Mouse (Mus musculus) CH12.LX (cell line): ENCODE measurements around the gene Rabac1. TPM values are rescaled to one million over a fixed set of nuclear protein-coding genes. Genes with fewer than 3 reads are reported as not detected.

Experiments
- DNase-seq: peaks from one replicate; pipeline ENCODE4 v3.0.0-alpha.2; 2013; ENCODE audit errors: extremely low read depth
- H3K27ac ChIP-seq: 2 replicates; pipeline ENCODE4 v1.5.1; 2012; ENCODE audit warnings: low read depth, mild to moderate bottlenecking, control low read depth, moderate library complexity; ENCODE audit not compliant: insufficient read depth
- H3K27me3 ChIP-seq: replicated peaks from 2 replicates; pipeline ENCODE3; 2012; ENCODE audit warnings: inconsistent platforms
- H3K36me3 ChIP-seq, 2 experiments: replicated peaks in 1 of 2; 2 replicates each; pipeline versions ENCODE3 to v1.6.1; 2012; ENCODE audit warnings: inconsistent platforms in 1 of 2, low read length in 1 of 2, mild to moderate bottlenecking in 1 of 2, mixed read lengths in 1 of 2, moderate library complexity in 1 of 2; ENCODE audit not compliant: control insufficient read depth in 1 of 2, insufficient read depth in 1 of 2
- H3K4me1 ChIP-seq, 2 experiments: 2 replicates each; pipeline ENCODE4 v1.6.1; 2012; ENCODE audit warnings: inconsistent platforms in 1 of 2, moderate library complexity in 1 of 2; ENCODE audit not compliant: insufficient read depth in 2 of 2, control insufficient read depth in 1 of 2
- H3K4me2 ChIP-seq: 2 replicates; pipeline ENCODE4 v1.6.1; 2012; ENCODE audit warnings: low read depth, mild to moderate bottlenecking, control low read depth; ENCODE audit not compliant: poor library complexity, insufficient read depth, severe bottlenecking
- H3K4me3 ChIP-seq, 3 experiments: fragments of 150-350 bp in 1 of 3; sonication (generic) in 1 of 3; replicated peaks in 1 of 3; 2 replicates each; pipeline versions ENCODE3 to v1.5.1; 2011 to 2012; ENCODE audit warnings: low read depth in 2 of 3, low read length in 2 of 3, mild to moderate bottlenecking in 2 of 3, moderate library complexity in 2 of 3, control low read depth in 1 of 3, improper control_type of control experiment in 1 of 3, inconsistent platforms in 1 of 3, mixed read lengths in 1 of 3; ENCODE audit not compliant: poor library complexity in 1 of 3
- H3K79me2 ChIP-seq: replicated peaks from 2 replicates; pipeline ENCODE4 v1.6.1; 2012; ENCODE audit warnings: mild to moderate bottlenecking, moderate library complexity; ENCODE audit not compliant: control insufficient read depth, poor library complexity, insufficient read depth, severe bottlenecking; ENCODE audit errors: extremely low read depth
- H3K9ac ChIP-seq: 2 replicates; pipeline ENCODE4 v1.6.1; 2012; ENCODE audit warnings: low read depth, mild to moderate bottlenecking, control low read depth, moderate library complexity; ENCODE audit not compliant: insufficient read depth
- H3K9me3 ChIP-seq: replicated peaks from 2 replicates; pipeline ENCODE3; 2012; ENCODE audit warnings: low read length, inconsistent platforms, mixed read lengths
- BHLHE40 ChIP-seq: IDR thresholded peaks from 2 replicates; pipeline ENCODE4 v1.6.1; 2011; ENCODE audit warnings: mild to moderate bottlenecking, low read depth, low read length, improper control_type of control experiment
- CHD2 ChIP-seq: IDR thresholded peaks from 2 replicates; pipeline ENCODE4 v1.6.1; 2011; ENCODE audit warnings: low read length, improper control_type of control experiment
- E2F4 ChIP-seq: IDR thresholded peaks from 2 replicates; pipeline ENCODE4 v1.6.1; 2011; ENCODE audit warnings: low read depth, low read length, improper control_type of control experiment; ENCODE audit not compliant: insufficient replicate concordance
- GABPA ChIP-seq: IDR thresholded peaks from 2 replicates; pipeline ENCODE4 v1.6.1; 2012; ENCODE audit warnings: low read depth, low read length, improper control_type of control experiment, inconsistent platforms; ENCODE audit not compliant: insufficient replicate concordance
- IRF4 ChIP-seq: IDR thresholded peaks from 2 replicates; pipeline ENCODE4 v1.6.1; 2014; ENCODE audit warnings: low read depth, mild to moderate bottlenecking, inconsistent platforms, low read length, improper control_type of control experiment
- KAT2A ChIP-seq: IDR thresholded peaks from 2 replicates; pipeline ENCODE4 v1.6.1; 2012; ENCODE audit warnings: low read length, improper control_type of control experiment, inconsistent platforms; ENCODE audit not compliant: insufficient replicate concordance
- MAFK ChIP-seq: IDR thresholded peaks from 2 replicates; pipeline ENCODE4 v1.6.1; 2011; ENCODE audit warnings: low read length, improper control_type of control experiment; ENCODE audit not compliant: insufficient replicate concordance
- MAX ChIP-seq: IDR thresholded peaks from 2 replicates; pipeline ENCODE4 v1.6.1; 2011; ENCODE audit warnings: low read length, improper control_type of control experiment
- MEF2A ChIP-seq: IDR thresholded peaks from 2 replicates; pipeline ENCODE4 v1.6.1; 2014; ENCODE audit warnings: low read depth, mild to moderate bottlenecking, inconsistent platforms, low read length, improper control_type of control experiment, borderline replicate concordance
- MXI1 ChIP-seq: IDR thresholded peaks from 2 replicates; pipeline ENCODE4 v1.6.1; 2011; ENCODE audit warnings: mild to moderate bottlenecking, low read depth, low read length, improper control_type of control experiment
- NRF1 ChIP-seq: IDR thresholded peaks from 2 replicates; pipeline ENCODE4 v1.6.1; 2014; ENCODE audit warnings: low read depth, mild to moderate bottlenecking, inconsistent platforms, low read length, improper control_type of control experiment, moderate library complexity
- RAD21 ChIP-seq: IDR thresholded peaks from 2 replicates; pipeline ENCODE4 v1.6.1; 2011; ENCODE audit warnings: low read depth, mild to moderate bottlenecking, low read length, improper control_type of control experiment, moderate library complexity
- RCOR1 ChIP-seq: conservative IDR thresholded peaks from 2 replicates; pipeline ENCODE4 v1.6.1; 2012; ENCODE audit warnings: low read depth, mild to moderate bottlenecking, inconsistent platforms, low read length, improper control_type of control experiment
- SIN3A ChIP-seq: IDR thresholded peaks from 2 replicates; pipeline ENCODE4 v1.6.1; 2012; ENCODE audit warnings: low read length, improper control_type of control experiment, inconsistent platforms
- TCF12 ChIP-seq: IDR thresholded peaks from 2 replicates; pipeline ENCODE4 v1.6.1; 2014; ENCODE audit warnings: low read depth, mild to moderate bottlenecking, inconsistent platforms, low read length, improper control_type of control experiment
- UBTF ChIP-seq: IDR thresholded peaks from 2 replicates; pipeline ENCODE4 v1.6.1; 2012; ENCODE audit warnings: low read depth, mild to moderate bottlenecking, inconsistent platforms, low read length, improper control_type of control experiment, moderate library complexity
- USF1 ChIP-seq: IDR thresholded peaks from 2 replicates; pipeline ENCODE4 v1.6.1; 2014; ENCODE audit warnings: low read depth, mild to moderate bottlenecking, inconsistent platforms, low read length, improper control_type of control experiment
- USF2 ChIP-seq: conservative IDR thresholded peaks from 2 replicates; pipeline ENCODE4 v1.6.1; 2011; ENCODE audit warnings: low read depth, low read length, improper control_type of control experiment
- ZC3H11A ChIP-seq: IDR thresholded peaks from 2 replicates; pipeline ENCODE4 v1.6.1; 2012; ENCODE audit warnings: low read depth, mild to moderate bottlenecking, inconsistent platforms, low read length, improper control_type of control experiment
- ZKSCAN1 ChIP-seq: IDR thresholded peaks from 2 replicates; pipeline ENCODE4 v1.6.1; 2012; ENCODE audit warnings: low read depth, inconsistent platforms, low read length, improper control_type of control experiment, borderline replicate concordance
- ZNF384 ChIP-seq: IDR thresholded peaks from 2 replicates; pipeline ENCODE4 v1.6.1; 2012; ENCODE audit warnings: low read depth, low read length, improper control_type of control experiment, inconsistent platforms
- dilution Hi-C: fragments of 300-500 bp; cut with MboI; formaldehyde crosslinking; loops from 2 replicates; pipeline ENCODE4 v1.14.3; 2020; ENCODE audit warnings: low sequenced_read_pairs; ENCODE audit not compliant: extremely low pct_unique_long_range_greater_than_20kb, extremely low pct_ligation_motif_present
- in situ Hi-C: fragments of 300-500 bp; cut with MboI; formaldehyde crosslinking; loops from 3 replicates; pipeline ENCODE4 v1.14.3; 2019; ENCODE audit warnings: low sequenced_read_pairs, low pct_ligation_motif_present, low pct_unique_long_range_greater_than_20kb, mixed read lengths
- polyA plus RNA-seq: library from polyadenylated mRNA; unstranded; fragments of >175 nt; gene quantifications from 2 replicates; pipeline ENCODE4 v1.2.1, GENCODE M21; 2012; ENCODE audit warnings: low read depth; ENCODE audit not compliant: insufficient read length
- total RNA-seq, 2 experiments: library from RNA; depleted of rRNA; stranded (reverse); fragments of 300-350 nt in 1 of 2; fragments of >200 nt in 1 of 2; gene quantifications; 2 replicates each; pipeline ENCODE4 v1.2.3; 2012 to 2014

Gene Rabac1
- total and polyA plus RNA-seq, 3 experiments = 44.6 to 135 (median 70.5) TPM

DNA sequence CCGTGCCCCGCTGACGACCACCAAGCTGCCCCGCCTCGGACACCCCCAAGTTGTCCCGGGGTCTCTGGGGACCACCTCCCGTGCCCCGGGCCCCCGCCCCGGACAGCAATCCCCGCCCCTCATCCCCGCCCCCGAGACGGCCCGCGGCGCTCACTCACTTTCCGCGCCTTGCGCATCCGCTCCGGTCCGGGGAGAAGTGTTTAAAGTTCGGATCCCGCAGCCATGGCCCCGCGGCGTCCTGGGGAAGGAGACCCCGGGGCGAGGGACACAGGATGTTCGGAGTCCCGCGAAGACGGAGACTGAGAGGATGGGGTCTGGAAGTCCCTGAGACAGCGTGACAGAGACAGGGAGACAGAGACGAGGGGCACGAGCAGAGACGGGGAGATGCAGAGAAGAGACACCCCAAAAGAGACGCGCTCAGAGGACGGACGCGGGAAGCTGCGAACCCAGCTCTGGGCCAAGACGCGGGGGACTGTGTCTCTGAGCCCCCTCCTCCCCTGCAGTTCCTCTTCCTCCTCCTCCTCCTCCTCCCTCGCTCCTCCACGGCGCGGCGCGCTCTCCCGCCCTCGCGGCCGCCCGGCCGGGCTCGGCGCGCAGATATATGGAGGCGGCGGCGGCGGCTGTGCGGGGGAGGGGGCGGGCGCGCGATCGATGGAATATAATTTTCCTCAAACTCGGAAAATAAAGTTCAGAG is 28.1 kb downstream of the Rabac1 start, which contains the start of gene Gm4881:
TSS of gene Gm4881 (minus strand) at position 238 of the 694 bp plus-strand sequence.
- in situ Hi-C loops = no loop called here
- peaks cover 93% of the 10 kb centered on the region for H3K27me3 ChIP-seq

GRCm38 (mm10) chr7:24943641-24944040 is 28.9 kb downstream of the Rabac1 start:
- H3K4me3 ChIP-seq = no peak overlapping the region
- no peak for DNase-seq
- peaks cover 94% of the 10 kb centered on the region for H3K27me3 ChIP-seq
- H3K4me1 ChIP-seq = peaks cover 4 to 5% of the 10 kb centered on the region in 2 experiments; a peak in 3 of 4 replicates
- dilution Hi-C loops = no loop called here
- no peak overlapping the region for H3K9ac ChIP-seq
- no peaks in the 10 kb centered on the region for H3K79me2 ChIP-seq
- peaks cover under 1% of the 10 kb centered on the region for H3K9me3 ChIP-seq
- H3K4me2 ChIP-seq = no peak overlapping the region
- in situ Hi-C loops = no loop called here
- no peaks in the 10 kb centered on the region for H3K36me3 ChIP-seq
- TF ChIP-seq MAX (no peak), E2F4 (no peak), CHD2 (no peak), TCF12 (no peak), ZNF384 (no peak), USF2 (no peak), SIN3A (no peak), ZC3H11A (no peak), RAD21 (no peak), MEF2A (no peak), IRF4 (no peak), RCOR1 (no peak), ZKSCAN1 (no peak), BHLHE40 (no peak), USF1 (no peak), GABPA (no peak), KAT2A (no peak)
- TF ChIP-seq, all 38 proteins: peak for 0
- H3K27ac ChIP-seq = no peak overlapping the region

More for the DNA sequence above, 28.1 kb downstream of the Rabac1 start, which contains the start of gene Gm4881:
- Histone ChIP-seq H3K27ac (no peak within 1 kb of the TSS), H3K9ac (peak within 1 kb of the TSS; percentile 30; the same call in 1 of the 2 replicates)
- TF ChIP-seq NRF1 (0 out of 2 replicates have a peak, but pooled peaks have one; percentile 19), USF1 (no peak), USF2 (no peak), MAFK (no peak), UBTF (no peak), MXI1 (no peak), BHLHE40 (no peak)
- TF ChIP-seq, all 38 proteins: peak for 1
- H3K4me2 ChIP-seq = peak within 1 kb of the TSS; percentile 64
- no peaks in the 10 kb centered on the region for H3K36me3 ChIP-seq
- DNase-seq = no peak
- peaks cover 4 to 5% of the 10 kb centered on the region in 2 experiments; a peak in 3 of 4 replicates for H3K4me1 ChIP-seq
- H3K9me3 ChIP-seq = peaks cover 4% of the 10 kb centered on the region
- H3K4me3 ChIP-seq = peak within 1 kb of the TSS in 1 of 3 experiments; percentile 52
- no peaks in the 10 kb centered on the region for H3K79me2 ChIP-seq
- dilution Hi-C loops = no loop called here
